Comparison of ENCODE assay signal across 11 mouse cellular contexts in the genomic region with DNA sequence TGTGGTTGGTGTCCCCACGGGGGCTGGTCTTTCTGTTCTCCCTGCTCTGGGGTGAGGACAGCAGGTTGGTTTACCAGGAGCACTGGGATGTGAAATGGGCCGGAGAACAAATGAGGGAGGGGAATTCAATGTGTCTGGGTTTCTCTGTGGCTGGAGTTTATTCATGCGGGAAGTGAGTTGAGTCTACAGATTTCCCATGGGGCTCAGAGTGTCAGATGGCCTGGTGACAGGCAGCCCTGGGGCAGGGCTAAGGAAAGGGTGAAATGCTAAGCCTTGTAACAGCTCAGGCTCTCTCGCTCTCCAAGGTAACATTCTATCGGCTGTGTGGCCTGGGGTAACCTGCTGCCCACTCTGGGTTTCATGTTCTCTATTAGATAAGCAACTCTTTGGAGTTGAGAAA.
"Had no signal": no experiment of that assay in that cellular context is flagged by ENCODE, and none has a peak within 500 bp of the region (broad histone marks: within the 10 kb centered on the region; RNA-seq: fewer than 3 reads in every experiment).

No protein-coding gene starts in this region.

- H3K4me2 ChIP-seq: limb, embryonic 12.5 days; liver, embryonic 13.5 days; lung, embryonic 15.5 days; midbrain, embryonic 12.5 days; neural tube, embryonic 12.5 days had no signal

- H3K27me3 ChIP-seq: liver, embryonic 13.5 days; lung, embryonic 15.5 days had no signal

- H3K36me3 ChIP-seq: limb, embryonic 12.5 days; liver, embryonic 13.5 days; lung, embryonic 15.5 days; midbrain, embryonic 12.5 days; neural tube, embryonic 12.5 days had no signal

- H3K4me1 ChIP-seq: liver, embryonic 13.5 days; lung, embryonic 15.5 days; megakaryocyte, embryonic 14.5 days had no signal

- H3K9ac ChIP-seq: limb, embryonic 12.5 days; liver, embryonic 13.5 days; liver, postnatal 0 days; lung, embryonic 15.5 days; midbrain, embryonic 12.5 days; neural tube, embryonic 12.5 days had no signal

- ATAC-seq: liver, postnatal 0 days had no signal

- H3K4me3 ChIP-seq: layer of hippocampus, adult 2 months; limb, embryonic 12.5 days; liver, embryonic 13.5 days; lung, embryonic 15.5 days; megakaryocyte, embryonic 14.5 days; midbrain, embryonic 12.5 days; neural tube, embryonic 12.5 days had no signal

- H3K27ac ChIP-seq: layer of hippocampus, adult 2 months; limb, embryonic 12.5 days; liver, embryonic 13.5 days; lung, embryonic 15.5 days; macrophage; midbrain, embryonic 12.5 days; neural tube, embryonic 12.5 days had no signal

- DNase-seq: liver, embryonic 13.5 days; right cerebral cortex, adult 18-20 months; right cerebral cortex, postnatal 25 days had no signal

- H3K9me3 ChIP-seq: liver, embryonic 13.5 days; lung, embryonic 15.5 days; midbrain, embryonic 12.5 days; neural tube, embryonic 12.5 days had no signal
